Mouse (Mus musculus): ENCODE results near the gene Sufu. TPM values are rescaled to one million over a fixed set of nuclear protein-coding genes. Genes with fewer than 3 reads are reported as not detected.

Gene Sufu
- total RNA-seq (2017), result 11.8 and 13.0 TPM in 2 replicates

DNA sequence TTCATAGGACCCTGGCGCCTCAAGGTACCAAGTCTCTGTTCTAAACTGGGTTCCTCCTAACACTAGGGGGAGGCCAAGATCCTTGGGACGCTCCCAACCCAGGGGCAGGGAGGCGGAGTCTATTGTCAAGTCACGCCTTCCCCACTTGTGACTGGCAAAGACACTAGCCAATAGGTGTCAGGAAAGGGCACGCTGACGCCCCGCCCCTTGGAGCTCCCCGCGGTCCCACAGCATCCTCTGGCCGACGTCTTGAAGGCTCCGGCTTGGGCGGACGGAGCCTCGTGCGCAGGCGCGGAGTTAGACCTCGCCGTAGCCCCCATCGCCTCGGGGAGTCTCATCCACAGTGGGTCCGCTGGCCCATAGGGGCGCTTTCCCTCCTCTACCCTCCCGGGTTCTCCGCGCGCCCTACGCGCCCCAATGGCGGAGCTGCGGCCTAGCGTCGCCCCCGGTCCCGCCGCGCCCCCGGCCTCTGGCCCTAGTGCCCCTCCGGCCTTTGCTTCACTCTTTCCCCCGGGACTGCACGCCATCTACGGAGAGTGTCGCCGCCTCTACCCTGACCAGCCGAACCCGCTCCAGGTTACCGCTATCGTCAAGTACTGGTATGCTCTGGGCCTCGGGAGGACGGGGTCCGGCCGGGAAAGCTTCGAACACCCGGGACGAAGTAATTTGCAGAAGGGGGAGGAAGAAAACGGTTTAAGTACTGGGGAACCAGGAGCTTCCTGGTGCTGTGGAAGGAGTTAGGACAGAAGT is at the start of gene Sufu:
TSS of gene Sufu (plus strand) at position 211 of the 750 bp plus-strand sequence.
- peak; percentile 83 to 86 for ATAC-seq (replicated peaks in 1 of 2; ENCODE audit: insufficient read depth in 1 of 2, low FRiP score in 2 of 2, low TSS enrichment in 1 of 2, low read depth in 1 of 2, poor library complexity in 2 of 2, severe bottlenecking in 2 of 2)

DNA sequence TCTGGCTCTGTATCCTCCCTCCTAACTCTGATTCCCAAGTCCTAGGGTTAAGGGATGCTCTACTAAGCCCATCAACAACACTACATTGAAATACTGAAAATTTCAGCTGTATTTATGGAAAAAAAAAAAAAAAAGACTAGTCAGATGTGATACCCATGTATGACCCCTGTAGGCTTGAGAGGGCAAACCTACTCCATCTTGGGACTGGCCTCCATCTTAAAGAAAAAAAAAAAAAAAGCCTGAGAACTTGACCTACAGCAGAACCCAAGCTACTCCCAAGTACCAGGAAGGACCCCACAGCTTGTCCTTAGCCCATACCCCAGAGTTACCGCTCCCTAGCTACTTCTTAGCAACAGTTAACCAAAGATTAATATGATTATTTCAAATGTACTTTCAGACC is 49.5 kb upstream of the Sufu start:
- ATAC-seq (replicated peaks in 1 of 2; ENCODE audit: insufficient read depth in 1 of 2, low FRiP score in 2 of 2, low TSS enrichment in 1 of 2, low read depth in 1 of 2, poor library complexity in 2 of 2, severe bottlenecking in 2 of 2), result no peak

DNA sequence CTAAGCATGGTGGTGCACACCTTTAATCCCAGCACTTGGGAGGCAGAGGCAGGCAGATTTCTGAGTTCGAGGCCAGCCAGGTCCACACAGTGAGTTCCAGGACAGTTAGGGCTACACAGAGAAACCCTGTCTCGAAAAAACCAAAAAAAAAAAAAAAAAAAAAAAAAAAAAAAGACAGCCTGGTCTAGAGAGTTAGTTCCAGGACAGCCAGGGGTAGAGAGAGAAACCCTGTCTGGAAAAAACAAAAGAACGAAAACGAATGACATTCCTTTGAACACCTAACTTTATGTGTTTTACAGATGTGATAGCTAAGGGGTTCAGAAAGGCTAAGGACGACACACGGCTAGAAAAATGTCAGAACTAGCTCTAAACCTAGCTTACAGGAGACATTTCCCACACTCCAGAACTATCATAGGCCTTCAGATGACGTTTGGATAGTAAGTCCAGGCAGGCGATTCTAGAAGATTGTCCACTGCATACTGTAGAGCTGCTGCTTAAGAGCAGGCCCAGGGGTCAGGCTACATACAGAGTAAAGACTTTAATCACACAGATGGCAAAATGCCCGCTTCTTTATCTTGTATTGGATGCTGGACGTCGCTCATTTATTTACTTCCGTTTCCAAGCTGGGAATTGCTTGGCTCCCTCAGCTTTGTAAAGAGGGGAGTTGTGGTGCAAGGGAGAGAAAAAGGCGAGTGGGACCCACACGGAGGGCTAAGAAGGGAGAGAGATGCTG is 48.6 kb upstream of the Sufu start:
- ATAC-seq (replicated peaks in 1 of 2; ENCODE audit: insufficient read depth in 1 of 2, low FRiP score in 2 of 2, low TSS enrichment in 1 of 2, low read depth in 1 of 2, poor library complexity in 2 of 2, severe bottlenecking in 2 of 2), result no peak

DNA sequence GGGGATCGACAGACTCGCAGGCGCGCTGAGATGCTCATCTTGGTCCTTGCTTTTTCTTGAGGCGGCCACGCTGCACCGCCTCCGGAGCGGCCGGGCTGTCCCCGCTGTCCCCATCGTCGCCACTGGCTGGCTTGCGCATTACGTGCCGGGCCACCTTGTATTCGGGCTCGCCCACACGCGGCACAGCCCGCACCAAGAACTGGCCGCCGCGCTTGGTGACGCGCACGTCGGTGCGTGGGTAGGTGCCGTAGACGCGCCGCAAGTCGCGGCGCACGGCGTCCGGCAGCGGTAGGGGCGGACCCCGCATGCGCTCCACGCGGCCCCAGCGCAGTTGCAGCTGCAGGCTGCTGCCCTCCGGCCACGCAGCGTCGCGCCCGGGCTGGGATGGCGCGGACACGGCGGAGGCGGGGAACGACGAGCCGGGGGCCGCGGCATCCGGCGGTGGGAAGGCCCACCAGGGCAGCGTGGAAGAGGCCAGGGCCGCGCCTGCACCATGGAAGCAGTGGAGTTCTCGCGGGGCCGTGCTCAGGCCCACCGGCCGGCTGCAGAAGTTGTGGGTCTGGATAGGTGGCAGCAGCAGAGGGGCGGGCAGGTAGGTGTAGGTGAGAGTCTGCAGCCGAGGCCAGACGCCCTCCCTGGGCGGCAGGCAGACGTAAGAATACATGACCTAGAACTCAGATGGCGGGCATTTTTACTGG is 47.8 kb upstream of the Sufu start:
- ATAC-seq (replicated peaks in 1 of 2; ENCODE audit: insufficient read depth in 1 of 2, low FRiP score in 2 of 2, low TSS enrichment in 1 of 2, low read depth in 1 of 2, poor library complexity in 2 of 2, severe bottlenecking in 2 of 2), result peak; percentile 17 to 68

DNA sequence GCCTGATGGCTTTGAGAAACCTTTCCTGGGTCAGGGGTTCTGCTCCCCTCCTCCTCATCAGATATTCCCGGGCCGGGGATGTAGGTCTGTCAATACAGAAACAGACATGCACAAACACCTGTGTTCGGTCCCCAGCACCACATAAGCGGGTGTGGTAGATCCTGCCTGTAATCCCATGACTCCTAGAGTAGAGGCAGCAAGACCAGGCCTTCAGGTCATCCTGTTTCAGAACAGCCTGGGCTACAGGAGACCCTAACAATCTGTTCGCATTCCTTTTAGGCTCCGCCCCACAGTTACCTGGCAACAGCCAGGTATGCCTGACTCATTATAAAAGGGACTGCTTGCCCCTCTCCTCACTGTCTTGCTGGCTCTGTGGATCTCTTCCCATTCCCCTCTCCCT is 47.1 kb upstream of the Sufu start:
- ATAC-seq (replicated peaks in 1 of 2; ENCODE audit: insufficient read depth in 1 of 2, low FRiP score in 2 of 2, low TSS enrichment in 1 of 2, low read depth in 1 of 2, poor library complexity in 2 of 2, severe bottlenecking in 2 of 2), result no peak

DNA sequence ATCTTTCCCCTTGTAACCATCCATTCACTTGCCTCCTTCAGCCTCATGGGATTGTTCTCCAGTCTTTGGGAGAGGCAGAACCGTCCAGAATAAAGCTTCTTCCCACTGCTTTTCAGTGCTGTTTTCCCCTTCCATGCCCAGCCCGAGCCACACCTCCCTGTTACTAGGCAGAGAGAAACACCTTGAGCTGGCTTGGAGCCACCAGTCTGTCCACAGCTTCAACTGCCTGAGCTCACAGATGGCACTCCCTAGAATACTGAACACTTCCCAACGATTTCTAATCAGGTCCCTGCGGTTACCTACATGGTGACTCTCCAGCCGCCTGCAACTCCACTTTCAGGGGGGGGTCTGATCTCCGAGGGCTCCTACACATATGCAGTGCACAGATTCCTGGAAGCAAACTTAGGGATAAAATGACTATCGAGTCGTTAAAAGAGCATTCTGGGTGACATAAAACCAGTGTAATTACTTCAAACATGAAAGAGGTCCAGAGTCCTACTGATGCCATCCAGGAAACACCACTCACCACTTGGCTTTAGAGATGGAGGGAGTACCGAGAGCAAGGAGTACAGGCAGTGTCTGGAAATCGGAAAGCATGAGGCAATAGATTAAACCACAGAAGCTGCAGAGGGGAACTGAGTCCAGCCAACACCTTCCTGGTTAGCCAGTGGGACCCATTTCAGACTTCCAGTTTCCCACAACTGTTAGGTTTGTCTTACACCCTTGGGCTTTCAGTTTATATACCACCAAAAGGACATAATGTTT is 46.3 kb upstream of the Sufu start, which contains the start of gene 2310034G01Rik:
TSS of gene 2310034G01Rik (minus strand) at position 135 of the 765 bp plus-strand sequence.
- no peak for ATAC-seq (replicated peaks in 1 of 2; ENCODE audit: insufficient read depth in 1 of 2, low FRiP score in 2 of 2, low TSS enrichment in 1 of 2, low read depth in 1 of 2, poor library complexity in 2 of 2, severe bottlenecking in 2 of 2)

DNA sequence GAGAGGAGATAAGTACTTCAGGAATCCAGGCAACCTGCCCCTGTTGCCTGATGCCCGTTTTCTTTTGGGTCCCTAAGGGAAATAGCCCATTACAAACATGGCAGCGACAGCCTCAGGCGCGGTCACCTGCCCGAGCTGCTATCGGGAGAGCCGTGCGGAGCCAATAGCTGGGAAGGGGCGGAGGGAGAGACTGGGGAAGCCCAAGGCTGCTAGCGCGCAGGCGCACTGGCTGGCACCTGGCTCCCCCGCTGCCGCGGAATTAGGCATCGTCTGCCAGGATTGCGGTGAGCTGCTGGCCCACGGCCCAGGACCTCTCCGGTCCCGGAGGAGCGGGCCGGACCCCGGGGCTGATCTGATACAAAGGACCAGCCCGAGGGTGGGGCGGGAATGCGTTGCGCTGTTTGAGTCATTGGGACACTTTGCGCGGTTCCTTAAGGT is 40.0 kb upstream of the Sufu start:
- peak; percentile 73 to 91 for ATAC-seq (replicated peaks in 1 of 2; ENCODE audit: insufficient read depth in 1 of 2, low FRiP score in 2 of 2, low TSS enrichment in 1 of 2, low read depth in 1 of 2, poor library complexity in 2 of 2, severe bottlenecking in 2 of 2)

DNA sequence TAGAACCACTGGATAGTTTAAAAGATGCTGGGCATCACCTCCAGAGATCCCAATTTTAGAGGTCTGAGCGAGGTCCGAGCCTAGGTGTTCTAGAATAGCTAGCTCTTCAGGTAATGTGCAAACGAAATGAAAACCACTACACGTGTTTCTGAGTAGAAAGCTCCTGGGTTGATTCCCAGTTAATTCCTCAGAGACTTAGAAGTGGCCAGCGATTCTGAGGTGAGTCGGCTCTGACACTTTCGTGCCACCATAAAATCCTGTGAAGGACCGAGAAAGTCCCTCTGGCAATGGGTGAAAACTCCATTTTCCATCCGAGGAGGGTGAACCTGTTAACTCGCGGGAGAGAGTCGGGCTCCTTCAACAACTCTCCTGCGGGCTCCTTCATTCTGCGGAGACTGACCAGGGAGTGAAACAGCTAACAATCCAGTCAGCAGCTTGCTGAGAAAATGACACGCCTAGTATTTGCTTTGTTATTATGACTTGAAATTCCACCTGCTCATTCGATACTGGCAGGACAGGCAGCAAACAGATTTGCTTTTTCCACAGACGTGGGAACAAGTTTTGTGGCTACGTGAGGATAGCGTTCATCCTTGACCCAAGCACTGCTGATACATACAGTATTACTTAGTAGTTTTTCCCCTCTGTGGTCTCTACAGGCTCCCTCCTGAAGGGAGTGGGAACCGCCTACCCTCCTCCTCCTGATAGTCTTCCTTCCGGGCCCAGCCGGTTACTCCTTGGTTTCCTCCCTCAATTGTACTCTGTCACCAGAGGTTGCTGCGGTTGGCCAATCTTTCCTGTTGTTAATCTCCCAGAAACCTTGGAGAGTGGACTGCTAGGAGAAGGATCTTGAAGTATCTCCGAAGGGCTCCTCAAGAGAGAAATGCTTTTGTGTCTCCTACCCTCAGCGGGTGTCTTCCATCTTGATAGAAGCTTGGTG is 39.1 kb upstream of the Sufu start:
- ATAC-seq (replicated peaks in 1 of 2; ENCODE audit: insufficient read depth in 1 of 2, low FRiP score in 2 of 2, low TSS enrichment in 1 of 2, low read depth in 1 of 2, poor library complexity in 2 of 2, severe bottlenecking in 2 of 2), result peak; percentile 57 to 70; a peak in 3 of 4 replicates

DNA sequence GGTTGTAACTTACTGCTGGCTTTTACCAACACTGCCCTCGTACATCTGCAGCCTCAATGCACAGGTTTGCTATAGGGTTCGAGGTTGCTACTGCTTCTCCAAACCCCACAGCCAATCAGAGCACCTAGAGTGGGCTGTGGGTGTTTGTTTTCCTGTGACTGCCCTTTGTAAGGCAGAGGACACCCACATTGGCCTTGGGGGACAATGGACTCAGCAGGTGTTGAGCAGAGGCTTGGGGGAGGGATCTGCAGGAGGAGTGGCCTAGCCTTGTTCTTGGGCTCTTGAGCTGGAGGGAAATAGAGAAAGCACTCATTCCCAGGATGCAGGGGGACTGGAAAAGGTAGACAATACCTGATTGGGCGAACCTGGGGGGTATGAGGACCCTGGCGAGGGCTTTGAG is 38.3 kb upstream of the Sufu start:
- ATAC-seq (replicated peaks in 1 of 2; ENCODE audit: insufficient read depth in 1 of 2, low FRiP score in 2 of 2, low TSS enrichment in 1 of 2, low read depth in 1 of 2, poor library complexity in 2 of 2, severe bottlenecking in 2 of 2), result peak; percentile 2 to 13; a peak in 2 of 4 replicates

DNA sequence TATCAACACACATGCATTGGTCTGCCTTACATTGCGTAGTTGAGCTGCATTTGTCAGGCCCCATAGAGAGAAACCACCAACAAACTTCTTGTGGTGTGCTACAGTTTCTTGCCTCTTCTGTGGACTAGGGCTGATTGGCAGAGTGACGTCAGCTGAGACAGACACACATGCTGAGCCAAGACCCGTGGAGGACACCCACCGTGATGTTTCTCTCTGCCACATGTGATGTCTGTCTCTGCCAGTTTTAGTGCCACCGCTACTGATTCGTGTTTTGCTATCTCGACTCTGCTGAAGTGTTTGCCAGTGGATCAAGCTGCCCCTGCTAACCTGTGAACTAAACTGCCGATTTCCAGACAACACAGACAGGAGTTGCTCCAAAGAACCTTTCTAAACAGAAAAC is 34.6 kb upstream of the Sufu start:
- ATAC-seq (replicated peaks in 1 of 2; ENCODE audit: insufficient read depth in 1 of 2, low FRiP score in 2 of 2, low TSS enrichment in 1 of 2, low read depth in 1 of 2, poor library complexity in 2 of 2, severe bottlenecking in 2 of 2), result no peak

DNA sequence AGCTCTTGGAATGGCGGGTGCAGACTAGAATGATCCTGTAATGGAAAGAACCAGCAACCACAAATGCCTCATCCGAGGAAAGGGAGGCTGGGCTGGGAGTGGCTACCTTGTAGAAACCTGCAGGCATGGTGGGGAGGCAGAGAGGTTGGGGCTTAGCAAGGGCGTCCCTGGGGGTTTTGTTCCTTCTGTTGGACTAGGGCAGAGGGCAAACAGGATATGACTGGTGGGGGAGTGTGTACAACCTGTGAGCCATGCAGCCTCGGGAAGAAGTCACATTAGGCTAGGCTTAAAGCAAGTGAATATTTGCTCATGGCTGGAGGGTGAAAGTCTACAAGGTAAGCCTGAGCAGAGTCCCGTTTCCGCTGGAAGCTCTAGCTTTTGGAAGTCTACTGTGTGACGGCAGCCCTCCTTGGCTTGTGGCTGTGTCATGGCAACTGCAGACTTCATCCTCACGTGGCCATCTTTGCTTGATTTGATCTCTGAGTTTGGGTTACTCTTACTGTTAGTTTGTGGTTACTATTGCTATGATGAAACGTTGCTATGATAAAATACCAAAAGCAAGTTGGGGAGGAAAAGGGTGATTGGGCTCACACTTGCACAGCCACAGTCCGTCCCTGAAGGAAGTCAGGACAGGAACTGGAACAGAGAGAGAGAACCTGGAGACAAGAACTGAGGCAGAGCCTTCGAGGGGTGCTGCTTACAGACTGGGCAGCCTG is 33.2 kb upstream of the Sufu start:
- ATAC-seq (replicated peaks in 1 of 2; ENCODE audit: insufficient read depth in 1 of 2, low FRiP score in 2 of 2, low TSS enrichment in 1 of 2, low read depth in 1 of 2, poor library complexity in 2 of 2, severe bottlenecking in 2 of 2), result peak in 1 of 2 experiments; percentile 17; a peak in 1 of 4 replicates

DNA sequence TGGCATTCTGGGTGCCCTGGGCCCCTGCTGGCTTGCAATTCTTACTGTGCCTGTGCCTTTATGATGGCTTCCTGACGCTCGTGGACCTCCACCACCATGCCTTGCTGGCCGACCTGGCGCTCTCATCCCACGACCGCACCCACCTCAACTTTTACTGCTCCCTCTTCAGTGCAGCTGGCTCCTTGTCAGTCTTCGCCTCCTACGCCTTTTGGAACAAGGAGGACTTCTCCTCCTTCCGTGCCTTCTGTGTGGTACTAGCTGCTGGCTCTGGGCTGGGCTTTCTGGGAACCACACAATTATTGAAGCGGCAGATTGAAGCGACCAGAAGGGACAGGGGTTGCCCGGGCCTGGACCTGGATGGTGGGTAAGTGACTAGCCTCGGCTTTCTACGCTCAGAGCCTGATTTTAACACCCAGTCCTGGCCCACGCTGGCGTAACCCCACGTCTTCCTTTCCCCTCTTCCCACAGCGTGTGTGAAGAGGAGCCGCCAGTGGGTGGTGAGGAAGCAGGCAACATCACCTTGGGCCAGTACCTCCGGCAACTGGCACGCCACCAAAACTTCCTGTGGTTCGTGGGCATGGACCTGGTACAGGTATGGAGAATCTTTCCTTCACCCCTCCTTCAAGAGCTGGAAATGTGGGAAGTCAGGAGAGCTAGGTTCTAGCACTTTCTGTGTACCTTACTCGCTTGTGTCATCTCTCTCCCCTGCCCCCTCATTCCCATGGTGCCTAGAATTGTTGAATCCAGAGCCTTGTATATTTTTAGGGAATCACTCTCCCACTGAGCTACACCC is 28.7 kb upstream of the Sufu start:
- no peak for ATAC-seq (replicated peaks in 1 of 2; ENCODE audit: insufficient read depth in 1 of 2, low FRiP score in 2 of 2, low TSS enrichment in 1 of 2, low read depth in 1 of 2, poor library complexity in 2 of 2, severe bottlenecking in 2 of 2)

DNA sequence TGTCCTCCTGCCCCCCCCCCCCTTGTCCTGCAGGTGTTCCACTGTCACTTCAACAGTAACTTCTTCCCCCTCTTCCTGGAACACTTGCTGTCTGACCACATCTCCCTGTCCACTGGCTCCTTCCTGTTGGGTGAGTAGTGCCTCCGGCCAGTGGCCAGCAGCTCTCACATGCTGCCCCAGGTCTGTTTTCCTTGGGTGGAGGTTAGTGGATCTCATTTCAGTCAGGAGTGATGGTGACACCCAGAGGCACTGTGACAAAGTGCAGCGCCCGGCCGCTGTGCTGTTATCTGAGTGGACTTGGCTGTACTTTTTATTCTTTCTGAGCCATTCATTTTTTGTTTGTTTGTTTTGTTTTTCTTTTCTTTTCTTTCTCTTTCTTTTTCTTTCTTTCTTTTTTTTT is 27.5 kb upstream of the Sufu start:
- peak; percentile 81 to 89 for ATAC-seq (replicated peaks in 1 of 2; ENCODE audit: insufficient read depth in 1 of 2, low FRiP score in 2 of 2, low TSS enrichment in 1 of 2, low read depth in 1 of 2, poor library complexity in 2 of 2, severe bottlenecking in 2 of 2)

DNA sequence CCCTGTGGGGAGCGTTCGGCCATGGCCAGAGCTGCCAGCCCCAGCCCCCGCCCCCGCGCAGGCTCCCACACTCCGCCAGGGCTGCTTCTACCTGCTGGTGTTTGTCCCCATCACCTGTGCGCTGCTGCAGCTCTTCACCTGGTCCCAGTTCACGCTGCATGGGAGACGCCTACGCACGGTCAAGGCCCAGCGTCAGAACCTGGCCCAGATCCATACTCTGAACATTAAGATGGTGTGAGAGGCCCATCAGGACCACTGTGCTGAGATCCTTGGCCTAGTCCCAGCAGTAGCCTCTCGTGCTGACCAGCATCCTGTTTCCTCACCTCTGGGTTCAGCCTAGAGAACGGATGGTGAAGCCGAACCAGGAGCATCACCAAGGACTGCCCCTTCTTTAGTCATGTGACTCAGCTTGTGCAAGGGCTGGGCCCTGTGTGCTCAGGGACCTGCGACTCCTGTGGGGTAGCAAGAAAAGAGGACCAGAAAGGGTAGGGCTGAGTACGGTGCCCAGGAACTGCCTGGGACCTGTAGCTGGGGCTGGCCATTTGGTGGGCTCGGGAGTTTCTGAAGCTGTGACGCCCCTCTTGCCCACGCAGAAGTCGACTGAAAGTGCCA is 22.1 kb upstream of the Sufu start:
- ATAC-seq (replicated peaks in 1 of 2; ENCODE audit: insufficient read depth in 1 of 2, low FRiP score in 2 of 2, low TSS enrichment in 1 of 2, low read depth in 1 of 2, poor library complexity in 2 of 2, severe bottlenecking in 2 of 2), result peak in 1 of 2 experiments; percentile 32; a peak in 1 of 4 replicates

DNA sequence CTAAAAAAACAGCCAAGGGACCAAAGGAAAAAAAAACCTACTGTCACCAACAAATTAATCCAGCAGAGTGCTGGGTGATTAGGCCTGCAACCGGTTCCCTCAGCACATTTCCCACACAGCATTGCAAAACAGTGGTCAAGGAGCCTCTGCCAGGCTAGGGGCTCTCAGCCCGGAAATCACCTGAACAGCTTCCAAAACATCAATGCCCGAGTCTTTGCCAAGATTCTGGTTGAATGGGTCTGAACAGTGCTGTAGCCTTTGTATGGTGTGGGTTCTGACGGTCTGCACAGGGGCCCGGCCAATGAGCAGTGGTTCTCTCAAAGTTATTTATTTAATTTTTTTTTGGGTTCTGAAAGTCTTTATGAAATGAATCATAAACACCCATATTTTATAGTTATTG is 21.2 kb upstream of the Sufu start:
- no peak for ATAC-seq (replicated peaks in 1 of 2; ENCODE audit: insufficient read depth in 1 of 2, low FRiP score in 2 of 2, low TSS enrichment in 1 of 2, low read depth in 1 of 2, poor library complexity in 2 of 2, severe bottlenecking in 2 of 2)

Measured in hematopoietic stem cell, adult 5-6 weeks (primary cell).